ENCODE assay signal across 17 mouse cellular contexts in the genomic region with DNA sequence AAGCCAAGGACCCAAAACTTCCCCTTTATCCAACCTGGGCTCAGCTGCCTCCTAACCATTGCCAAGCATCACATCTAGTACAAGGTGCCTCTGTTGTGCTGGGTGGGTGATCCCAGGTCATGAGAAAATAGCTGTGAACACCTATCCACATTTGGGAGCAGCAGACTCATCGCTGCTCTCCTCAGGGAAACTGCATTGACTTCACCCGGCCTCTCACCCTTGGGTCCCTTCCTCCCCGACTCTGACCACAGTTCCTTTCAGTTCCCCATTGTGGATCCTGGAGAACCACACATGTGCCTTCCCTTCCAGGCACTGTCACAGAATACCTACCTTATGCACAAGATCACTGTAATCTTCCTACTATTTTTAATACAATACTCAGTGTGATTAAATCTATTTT. TPM values are rescaled to one million over a fixed set of nuclear protein-coding genes. Genes with fewer than 3 reads are reported as not detected.
DNase-seq lines count a peak whose midpoint lies in the region; ATAC-seq and TF ChIP-seq lines count a peak whose summit lies in the region.
"Had no signal": no experiment of that assay in that cellular context is flagged by ENCODE, and none has a peak within 500 bp of the region (broad histone marks: within the 10 kb centered on the region; RNA-seq: fewer than 3 reads in every experiment).

No protein-coding gene starts in this region.

- 96% methylated on average over 3 of the region's 3 CpGs for WGBS in kidney, embryonic 16.5 days

- peaks cover 22% of the 10 kb centered on the region for H3K79me2 ChIP-seq in CH12.LX (replicated peaks; ENCODE audit: control insufficient read depth, extremely low read depth, insufficient read depth, poor library complexity, severe bottlenecking)

- no peak; the same call in 1 of the 2 replicates for TF ChIP-seq RAD21 in CH12.LX (IDR thresholded peaks at IDR 0.05; ENCODE audit: low read depth, low read length)

- H3K4me3 ChIP-seq in kidney, embryonic 16.5 days (ENCODE audit: low read length), result no peak overlapping the region
- H3K4me3 ChIP-seq in CH12.LX (replicated peaks in 1 of 3; ENCODE audit: low read depth in 2 of 3, low read length in 2 of 3, poor library complexity in 1 of 3), result peak overlapping the region; percentile 19 to 52 (median 37)
- H3K4me3 ChIP-seq in gastrocnemius, adult 2 months, result no peak overlapping the region
- H3K4me3 ChIP-seq: embryonic facial prominence, embryonic 13.5 days; heart, embryonic 15.5 days; limb, embryonic 12.5 days; midbrain, embryonic 13.5 days had no signal

- in situ Hi-C loops in CH12.LX (cut with MboI; ENCODE audit: low pct_ligation_motif_present, low pct_unique_long_range_greater_than_20kb, low sequenced_read_pairs), result no loop called here

- H3K9me3 ChIP-seq in kidney, embryonic 16.5 days (ENCODE audit: low read length), result no peaks in the 10 kb centered on the region
- H3K9me3 ChIP-seq in CH12.LX (replicated peaks; ENCODE audit: low read length), result no peaks in the 10 kb centered on the region
- H3K9me3 ChIP-seq: embryonic facial prominence, embryonic 13.5 days; heart, embryonic 15.5 days; limb, embryonic 12.5 days; midbrain, embryonic 13.5 days had no signal

- intact Hi-C loops in gastrocnemius, adult 2 months (cut with DNase I), result no loop called here

- TF ChIP-seq EP300 in CH12.LX (IDR thresholded peaks at IDR 0.05; ENCODE audit: low read length), result peak; percentile 98

- dilution Hi-C loops in CH12.LX (cut with MboI; ENCODE audit: extremely low pct_ligation_motif_present, extremely low pct_unique_long_range_greater_than_20kb, low sequenced_read_pairs), result no loop called here

- no peak for TF ChIP-seq CTCF in CH12.LX (conservative IDR thresholded peaks at IDR 0.05 in 1 of 2, IDR thresholded peaks at IDR 0.05 in 1 of 2; ENCODE audit: low read depth in 2 of 2, low read length in 2 of 2)
- TF ChIP-seq CTCF in gastrocnemius, adult 2 months (IDR thresholded peaks at IDR 0.05), result no peak

- DNase-seq in kidney, postnatal 36 days, result peak; percentile 39 to 40
- DNase-seq in CH12.LX (ENCODE audit: extremely low read depth), result peak; percentile 65
- peak; percentile 16 for DNase-seq in brain, adult 2 months (ENCODE audit: low read depth, low spot score)
- DNase-seq in gastrocnemius, adult 2 months, result no peak
- DNase-seq in right cerebral cortex, postnatal 14 days, result no peak
- DNase-seq: adrenal gland, postnatal 14 days; cerebellum, adult 8-10 months; forebrain, postnatal 0 days; layer of hippocampus, adult 9-11 months; lung, postnatal 36 days; thymus, adult 18-20 months had no signal

- H3K4me1 ChIP-seq in kidney, embryonic 16.5 days (ENCODE audit: insufficient read depth, low read length), result peaks cover 10% of the 10 kb centered on the region; the same call in 1 of the 2 replicates
- peaks cover 0 to 48% of the 10 kb centered on the region in 2 experiments; a peak in 2 of 4 replicates for H3K4me1 ChIP-seq in CH12.LX (ENCODE audit: control insufficient read depth in 1 of 2, insufficient read depth in 2 of 2)

- TF ChIP-seq POLR2A in CH12.LX (IDR thresholded peaks at IDR 0.05; ENCODE audit: low read depth, low read length), result no peak

- H3K27me3 ChIP-seq in kidney, embryonic 16.5 days (ENCODE audit: insufficient read depth, low read length), result no peaks in the 10 kb centered on the region
- peaks cover 12% of the 10 kb centered on the region for H3K27me3 ChIP-seq in CH12.LX (replicated peaks)
- H3K27me3 ChIP-seq: embryonic facial prominence, embryonic 13.5 days; heart, embryonic 15.5 days; limb, embryonic 12.5 days had no signal

- no peak overlapping the region for H3K4me2 ChIP-seq in kidney, embryonic 16.5 days (replicated peaks; ENCODE audit: low read depth, low read length)
- peak overlapping the region; percentile 81 for H3K4me2 ChIP-seq in CH12.LX (ENCODE audit: insufficient read depth, low read depth, poor library complexity, severe bottlenecking)
- H3K4me2 ChIP-seq: embryonic facial prominence, embryonic 13.5 days; heart, embryonic 15.5 days; limb, embryonic 12.5 days; midbrain, embryonic 13.5 days had no signal

- ATAC-seq in kidney, embryonic 16.5 days (ENCODE audit: low FRiP score, low TSS enrichment), result no peak
- peak; percentile 74 for ATAC-seq in monocyte, adult 5-6 weeks (replicated peaks; ENCODE audit: insufficient number of reproducible peaks, low FRiP score, low TSS enrichment, poor library complexity, severe bottlenecking)
- ATAC-seq: forebrain, postnatal 0 days; midbrain, embryonic 13.5 days had no signal

- no peak overlapping the region for H3K27ac ChIP-seq in kidney, embryonic 16.5 days (ENCODE audit: low read length)
- H3K27ac ChIP-seq in CH12.LX (ENCODE audit: insufficient read depth, low read depth), result peak overlapping the region; percentile 45; the same call in 1 of the 2 replicates
- H3K27ac ChIP-seq in gastrocnemius, adult 2 months, result no peak overlapping the region
- H3K27ac ChIP-seq: embryonic facial prominence, embryonic 13.5 days; heart, embryonic 15.5 days; limb, embryonic 12.5 days; midbrain, embryonic 13.5 days had no signal

- no peak overlapping the region for H3K9ac ChIP-seq in kidney, embryonic 16.5 days (replicated peaks; ENCODE audit: low read length)
- H3K9ac ChIP-seq in CH12.LX (ENCODE audit: insufficient read depth, low read depth), result peak overlapping the region; percentile 41; the same call in 1 of the 2 replicates
- H3K9ac ChIP-seq: embryonic facial prominence, embryonic 13.5 days; forebrain, postnatal 0 days; heart, embryonic 15.5 days; limb, embryonic 12.5 days; midbrain, embryonic 13.5 days had no signal

- no peaks in the 10 kb centered on the region for H3K36me3 ChIP-seq in kidney, embryonic 16.5 days (ENCODE audit: insufficient read depth, low read length)
- no peaks in the 10 kb centered on the region for H3K36me3 ChIP-seq in CH12.LX (replicated peaks in 1 of 2; ENCODE audit: control insufficient read depth in 1 of 2, insufficient read depth in 1 of 2, low read length in 1 of 2)
- H3K36me3 ChIP-seq: embryonic facial prominence, embryonic 13.5 days; heart, embryonic 15.5 days; limb, embryonic 12.5 days; midbrain, embryonic 13.5 days had no signal

TF ChIP-seq in CH12.LX, 34 proteins besides CTCF, POLR2A, EP300 and RAD21 (continues in another document):
- no peak for TF ChIP-seq UBTF (IDR thresholded peaks at IDR 0.05; ENCODE audit: low read depth, low read length)
- TF ChIP-seq SMC3 (IDR thresholded peaks at IDR 0.05; ENCODE audit: low read depth, low read length), result no peak; the same call in 1 of the 2 replicates
- TF ChIP-seq MAFK (IDR thresholded peaks at IDR 0.05; ENCODE audit: insufficient replicate concordance, low read length), result peak; percentile 64; the same call in 1 of the 2 replicates
- TF ChIP-seq JUN (IDR thresholded peaks at IDR 0.05; ENCODE audit: insufficient read depth, low read depth, low read length), result no peak
- TF ChIP-seq GABPA (IDR thresholded peaks at IDR 0.05; ENCODE audit: insufficient replicate concordance, low read depth, low read length), result no peak
- no peak for TF ChIP-seq POLR2AphosphoS2 (IDR thresholded peaks at IDR 0.05; ENCODE audit: low read depth, low read length)
- no peak for TF ChIP-seq ZNF384 (IDR thresholded peaks at IDR 0.05; ENCODE audit: low read depth, low read length)
- no peak for TF ChIP-seq ZMIZ1 (IDR thresholded peaks at IDR 0.05; ENCODE audit: low read depth, low read length)
- TF ChIP-seq MYC (IDR thresholded peaks at IDR 0.05; ENCODE audit: low read depth, low read length), result peak; percentile 86
- no peak for TF ChIP-seq USF1 (IDR thresholded peaks at IDR 0.05; ENCODE audit: low read depth, low read length)
- peak; percentile 82 for TF ChIP-seq TCF12 (IDR thresholded peaks at IDR 0.05; ENCODE audit: low read depth, low read length)
- TF ChIP-seq PAX5 (IDR thresholded peaks at IDR 0.05; ENCODE audit: low read length), result no peak
- no peak; the same call in 1 of the 2 replicates for TF ChIP-seq NELFE (IDR thresholded peaks at IDR 0.05; ENCODE audit: low read depth, low read length)
- TF ChIP-seq BHLHE40 (IDR thresholded peaks at IDR 0.05; ENCODE audit: low read depth, low read length), result peak; percentile 91
- no peak for TF ChIP-seq NRF1 (IDR thresholded peaks at IDR 0.05; ENCODE audit: low read depth, low read length)
- no peak for TF ChIP-seq USF2 (conservative IDR thresholded peaks at IDR 0.05; ENCODE audit: low read depth, low read length)
- no peak for TF ChIP-seq ZC3H11A (IDR thresholded peaks at IDR 0.05; ENCODE audit: low read depth, low read length)
- TF ChIP-seq ETS1 (conservative IDR thresholded peaks at IDR 0.05; ENCODE audit: low read depth, low read length), result peak; percentile 61
- peak; percentile 85 for TF ChIP-seq RCOR1 (conservative IDR thresholded peaks at IDR 0.05; ENCODE audit: low read depth, low read length)
- TF ChIP-seq CHD1 (IDR thresholded peaks at IDR 0.05; ENCODE audit: low read depth, low read length), result no peak
- peak; percentile 98 for TF ChIP-seq IRF4 (IDR thresholded peaks at IDR 0.05; ENCODE audit: low read depth, low read length)
- no peak for TF ChIP-seq ZKSCAN1 (IDR thresholded peaks at IDR 0.05; ENCODE audit: borderline replicate concordance, low read depth, low read length)
- peak; percentile 53; the same call in 1 of the 2 replicates for TF ChIP-seq MAZ (IDR thresholded peaks at IDR 0.05; ENCODE audit: low read depth, low read length)
- TF ChIP-seq ELF1 (IDR thresholded peaks at IDR 0.05; ENCODE audit: low read depth, low read length), result peak; percentile 38; the same call in 1 of the 2 replicates
- peak; percentile 86; the same call in 1 of the 2 replicates for TF ChIP-seq MEF2A (IDR thresholded peaks at IDR 0.05; ENCODE audit: borderline replicate concordance, low read depth, low read length)
- no peak for TF ChIP-seq HCFC1 (IDR thresholded peaks at IDR 0.05; ENCODE audit: low read depth, low read length)
- TF ChIP-seq TBP (conservative IDR thresholded peaks at IDR 0.05; ENCODE audit: low read depth, low read length), result no peak
- TF ChIP-seq MXI1 (IDR thresholded peaks at IDR 0.05; ENCODE audit: low read depth, low read length), result peak; percentile 84
- TF ChIP-seq MAX (IDR thresholded peaks at IDR 0.05; ENCODE audit: low read length), result peak; percentile 77
- TF ChIP-seq CHD2 (IDR thresholded peaks at IDR 0.05; ENCODE audit: low read length), result peak; percentile 79
- TF ChIP-seq KAT2A (IDR thresholded peaks at IDR 0.05; ENCODE audit: insufficient replicate concordance, low read length), result 0 out of 2 replicates have a peak, but pooled peaks have one; percentile 38
- TF ChIP-seq SIN3A (IDR thresholded peaks at IDR 0.05; ENCODE audit: low read length), result peak; percentile 67; the same call in 1 of the 2 replicates

RNA-seq across cellular contexts. Expression of a gene that starts 2.9 kb away (rescaled TPM):
- polyA plus RNA-seq in kidney, embryonic 16.5 days (2015; fragmentation: Nextera tagmentation; extraction: Ambion mirVana), result 107 TPM in 2 replicates
- 113 and 133 TPM in 2 replicates for total RNA-seq in CH12.LX (2012; rRNA removed)
- 136 and 142 TPM in 2 replicates for total RNA-seq in CH12.LX (2014; rRNA removed)
- 78.4 and 79.1 TPM in 2 replicates for polyA plus RNA-seq in CH12.LX (2012; ENCODE audit: insufficient read length, low read depth)
- 183 to 196 TPM (median 191 TPM) in 3 replicates for total RNA-seq in monocyte, adult 5-6 weeks (2017)
- 10 to 100 TPM; 22.4 to 25.9 TPM for total RNA-seq in gastrocnemius, adult 2 months (2021)

Comparison
In these comparisons a context has a peak if more than half of its experiments do, and no peak if none do; other contexts are left out.
1. DNase-seq: peak in kidney, postnatal 36 days (2 of 2), CH12.LX (single experiment) and brain, adult 2 months (single experiment); none in gastrocnemius, adult 2 months (single experiment) and right cerebral cortex, postnatal 14 days (single experiment).
2. H3K4me3 ChIP-seq: peak in CH12.LX (3 of 3); none in kidney, embryonic 16.5 days (single experiment) and gastrocnemius, adult 2 months (single experiment).